Mouse (Mus musculus) heart, embryonic 15.5 days (tissue): Measurements from ENCODE around the gene Zc3h12a. TPM values are rescaled to one million over a fixed set of nuclear protein-coding genes. Genes with fewer than 3 reads are reported as not detected.

Source experiments
- ATAC-seq: fragments of 200-750 bp; cut with Nextera tagmentation; replicated peaks from 2 replicates; pipeline ENCODE4 v1.8.0; 2017; ENCODE audit warnings: low read depth, moderate TSS enrichment; ENCODE audit not compliant: insufficient number of reproducible peaks, insufficient read depth, low FRiP score
- H3K27ac ChIP-seq: fragments of 300-500 bp; sonication (generic); 2 replicates; pipeline ENCODE4 v1.5.1; 2015; ENCODE audit warnings: mild to moderate bottlenecking, inconsistent platforms
- H3K27me3 ChIP-seq: fragments of 300-500 bp; sonication (generic); 2 replicates; pipeline ENCODE4 v1.6.1; 2015; ENCODE audit warnings: inconsistent platforms
- H3K36me3 ChIP-seq: fragments of 300-500 bp; sonication (generic); 2 replicates; pipeline ENCODE4 v1.6.1; 2015; ENCODE audit warnings: mild to moderate bottlenecking, inconsistent platforms
- H3K4me1 ChIP-seq: fragments of 300-500 bp; sonication (generic); replicated peaks from 2 replicates; pipeline ENCODE4 v1.6.1; 2015; ENCODE audit warnings: inconsistent platforms
- H3K4me2 ChIP-seq: fragments of 300-500 bp; sonication (generic); 2 replicates; pipeline ENCODE4 v1.6.1; 2015; ENCODE audit warnings: inconsistent platforms, mild to moderate bottlenecking, moderate library complexity
- H3K4me3 ChIP-seq: fragments of 300-500 bp; sonication (generic); 2 replicates; pipeline ENCODE4 v1.5.1; 2015; ENCODE audit warnings: mild to moderate bottlenecking, inconsistent platforms
- H3K9ac ChIP-seq: fragments of 300-500 bp; sonication (generic); 2 replicates; pipeline ENCODE4 v1.6.1; 2015; ENCODE audit warnings: mild to moderate bottlenecking, inconsistent platforms
- H3K9me3 ChIP-seq: fragments of 300-500 bp; sonication (generic); replicated peaks from 2 replicates; pipeline ENCODE4 v1.6.1; 2016; ENCODE audit warnings: inconsistent platforms
- WGBS: fragments of 180-500 bp; shearing (Covaris S2); methylation state at CpG from one replicate; pipeline ENCODE4 v1.1.7; 2015; ENCODE audit warnings: mixed read lengths; 5-methylcytosine and 5-hydroxymethylcytosine counted together
- polyA plus RNA-seq: library from polyadenylated mRNA; unstranded; fragments of >200 nt; fragmentation: Nextera tagmentation; extraction: Ambion mirVana; gene quantifications from 2 replicates; pipeline ENCODE4 v1.2.1, GENCODE M21; 2015

The Zc3h12a gene
- polyA plus RNA-seq, 1 experiment from 2014 or later = 0.59 TPM

GRCm38 (mm10) chr4:125077700-125078099 lies 49.9 kb downstream of the Zc3h12a start:
- peaks cover 23% of the 10 kb centered on the region for H3K36me3 ChIP-seq
- H3K9me3 ChIP-seq = no peaks in the 10 kb centered on the region
- H3K4me2 ChIP-seq = no peak overlapping the region
- no peak overlapping the region for H3K4me3 ChIP-seq
- WGBS = 81% methylated on average over 2 of the region's 2 CpGs
- no peak overlapping the region for H3K27ac ChIP-seq
- no peak for ATAC-seq
- H3K27me3 ChIP-seq = no peaks in the 10 kb centered on the region
- H3K9ac ChIP-seq = no peak overlapping the region
- H3K4me1 ChIP-seq = no peaks in the 10 kb centered on the region

Other genes with a start within 250 kb of the Zc3h12a start
- gene Epha10, start 246.9 kb downstream of the Zc3h12a start, polyA plus RNA-seq = 0.10 TPM in 1 of 2 replicates, not detected in the other
- gene 9930104L06Rik, start 190.8 kb downstream of the Zc3h12a start, polyA plus RNA-seq = 8.2 and 9.7 TPM in 2 replicates
- 106 and 111 TPM in 2 replicates for gene Cdca8, start 188.5 kb downstream of the Zc3h12a start, polyA plus RNA-seq
- 6.6 and 9.9 TPM in 2 replicates for gene Rspo1, start 141.4 kb downstream of the Zc3h12a start, polyA plus RNA-seq
- gene Gnl2, start 111.3 kb downstream of the Zc3h12a start, polyA plus RNA-seq = 52.1 and 55.6 TPM in 2 replicates
- 0.16 and 0.39 TPM in 2 replicates for gene Dnali1, start 62.1 kb downstream of the Zc3h12a start, polyA plus RNA-seq
- gene Snip1, start 61.2 kb downstream of the Zc3h12a start, polyA plus RNA-seq = 16.1 and 20.1 TPM in 2 replicates
- 36.7 and 38.0 TPM in 2 replicates for gene Meaf6, start 42.7 kb downstream of the Zc3h12a start, polyA plus RNA-seq